Mouse (Mus musculus) embryonic facial prominence, embryonic 12.5 days (tissue): Measurements from ENCODE around the gene Atxn7l2. TPM values are rescaled to one million over a fixed set of nuclear protein-coding genes. Genes with fewer than 3 reads are reported as not detected.
"Not testable (repeated sequence)": the region's sequence is repeated elsewhere in the genome, so short reads cannot be mapped to it uniquely, and the experiment has no call there.

ENCODE experiments used
- ATAC-seq: fragments of 200-750 bp; cut with Nextera tagmentation; 2 replicates; pipeline ENCODE4 v1.8.0; 2017; ENCODE audit not compliant: insufficient number of reproducible peaks, insufficient read depth, low FRiP score, low TSS enrichment
- H3K27ac ChIP-seq: fragments of 300-500 bp; sonication (generic); 2 replicates; pipeline ENCODE4 v1.5.1; 2016; ENCODE audit warnings: mild to moderate bottlenecking
- H3K27me3 ChIP-seq: fragments of 300-500 bp; sonication (generic); 2 replicates; pipeline ENCODE4 v1.6.1; 2016; ENCODE audit warnings: mild to moderate bottlenecking, moderate library complexity
- H3K36me3 ChIP-seq: fragments of 300-500 bp; sonication (generic); 2 replicates; pipeline ENCODE4 v1.6.1; 2016; ENCODE audit warnings: mild to moderate bottlenecking
- H3K4me1 ChIP-seq: fragments of 300-500 bp; sonication (generic); 2 replicates; pipeline ENCODE4 v1.6.1; 2016
- H3K4me2 ChIP-seq: fragments of 300-500 bp; sonication (generic); replicated peaks from 2 replicates; pipeline ENCODE4 v1.6.1; 2016; ENCODE audit warnings: mild to moderate bottlenecking, moderate library complexity
- H3K4me3 ChIP-seq: fragments of 300-500 bp; sonication (generic); 2 replicates; pipeline ENCODE4 v1.5.1; 2016; ENCODE audit warnings: mild to moderate bottlenecking
- H3K9ac ChIP-seq: fragments of 300-500 bp; sonication (generic); 2 replicates; pipeline ENCODE4 v1.6.1; 2016; ENCODE audit warnings: mild to moderate bottlenecking, moderate library complexity
- H3K9me3 ChIP-seq: fragments of 300-500 bp; sonication (generic); 2 replicates; pipeline ENCODE4 v1.6.1; 2016; ENCODE audit warnings: mild to moderate bottlenecking, moderate library complexity
- WGBS: fragments of 180-500 bp; shearing (Covaris S2); methylation state at CpG from one replicate; pipeline ENCODE4 v1.1.7; 2016; 5-methylcytosine and 5-hydroxymethylcytosine counted together
- polyA plus RNA-seq: library from polyadenylated mRNA; unstranded; fragments of >200 nt; fragmentation: Nextera tagmentation; extraction: Ambion mirVana; gene quantifications from 2 replicates; pipeline ENCODE4 v1.2.1, GENCODE M21; 2016

Atxn7l2 gene
- 27.2 and 29.4 TPM in 2 replicates for polyA plus RNA-seq

GRCm38 (mm10) chr3:108210771-108211139 lies at the start of gene Atxn7l2:
Gene Atxn7l2 (minus strand): TSS chr3:108210934.
- Histone ChIP-seq H3K4me1 (peaks cover 16% of the 10 kb centered on the region), H3K4me3 (peak within 1 kb of the TSS; percentile 58), H3K4me2 (peak within 1 kb of the TSS; percentile 87), H3K27ac (peak within 1 kb of the TSS; percentile 93), H3K9me3 (no peaks in the 10 kb centered on the region), H3K9ac (peak within 1 kb of the TSS; percentile 71), H3K36me3 (peaks cover 22% of the 10 kb centered on the region), H3K27me3 (no peaks in the 10 kb centered on the region)
- peak; percentile 83 for ATAC-seq
- WGBS = 1% methylated on average over 14 of the region's 14 CpGs

GRCm38 (mm10) chr3:108259319-108259718 lies 48.6 kb upstream of the Atxn7l2 start:
- H3K4me1 ChIP-seq = peaks cover 16% of the 10 kb centered on the region
- no peak overlapping the region for H3K4me2 ChIP-seq
- H3K9ac ChIP-seq = no peak overlapping the region
- no peaks in the 10 kb centered on the region for H3K9me3 ChIP-seq
- WGBS = 80% methylated on average over 3 of the region's 3 CpGs
- peaks cover 15% of the 10 kb centered on the region for H3K36me3 ChIP-seq
- no peak for ATAC-seq
- H3K27ac ChIP-seq = no peak overlapping the region
- no peaks in the 10 kb centered on the region for H3K27me3 ChIP-seq
- H3K4me3 ChIP-seq = no peak overlapping the region

GRCm38 (mm10) chr3:108257831-108258500 lies 47.2 kb upstream of the Atxn7l2 start:
- no peak overlapping the region for H3K27ac ChIP-seq
- H3K9me3 ChIP-seq = no peaks in the 10 kb centered on the region
- peak overlapping the region; percentile 94 for H3K9ac ChIP-seq
- 79% methylated on average over 3 of the region's 3 CpGs for WGBS
- peak overlapping the region; percentile 99 for H3K4me3 ChIP-seq
- H3K4me1 ChIP-seq = peaks cover 16% of the 10 kb centered on the region
- H3K36me3 ChIP-seq = peaks cover 10% of the 10 kb centered on the region
- H3K27me3 ChIP-seq = no peaks in the 10 kb centered on the region
- peak overlapping the region; percentile 83 for H3K4me2 ChIP-seq
- no peak for ATAC-seq

DNA sequence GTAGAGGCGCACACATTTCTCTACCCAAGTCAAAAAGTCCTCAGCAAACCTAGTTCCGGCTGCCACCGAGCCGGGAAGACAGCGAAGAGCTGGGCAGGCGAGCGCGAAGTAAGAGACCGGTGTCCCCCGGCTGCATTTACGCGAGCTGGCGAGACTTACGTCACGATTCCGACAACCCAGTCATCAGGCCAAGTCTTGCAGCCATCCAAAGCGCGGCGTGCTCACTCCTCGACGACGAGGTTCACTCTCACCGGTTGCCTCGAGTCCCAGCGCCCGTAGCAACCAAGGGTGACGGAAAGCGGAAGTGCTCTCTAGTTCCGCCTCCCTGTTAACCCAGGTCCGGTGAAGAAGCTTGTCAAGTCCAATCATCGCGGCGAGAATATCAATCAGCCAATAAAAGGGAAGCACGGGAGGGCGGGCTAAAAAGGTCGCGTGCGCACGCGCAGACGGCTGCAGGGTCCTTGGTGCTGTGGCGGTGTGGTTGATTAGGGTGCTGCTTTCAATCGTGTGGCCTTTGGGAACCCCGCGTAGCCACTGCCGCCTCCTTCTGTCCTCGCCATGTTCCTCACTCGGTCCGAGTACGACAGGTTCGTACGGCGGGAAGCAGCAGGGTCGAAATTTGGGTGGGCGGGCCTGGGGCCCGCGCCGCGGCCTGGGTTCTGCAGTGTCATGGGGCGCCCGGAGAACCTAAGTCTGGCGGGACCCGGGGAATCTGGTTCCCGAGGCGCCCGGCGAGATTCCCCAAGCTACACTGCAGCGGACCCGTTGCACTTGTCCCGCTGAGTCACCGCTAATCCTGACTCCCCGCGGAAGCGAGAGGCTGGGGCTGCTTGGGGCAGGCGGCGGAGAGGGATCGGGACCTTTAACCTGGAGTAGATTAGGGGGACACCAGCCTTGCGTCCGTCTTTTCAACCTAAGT lies 46.2 kb upstream of the Atxn7l2 start, which contains the start of gene Psma5:
Gene Psma5, plus strand, starts transcription at position 208 of the 919 bp plus-strand sequence.
- Histone ChIP-seq H3K4me1 (peaks cover 16% of the 10 kb centered on the region), H3K9ac (peak within 1 kb of the TSS; percentile 94), H3K36me3 (peaks cover 3% of the 10 kb centered on the region), H3K4me3 (peak within 1 kb of the TSS; percentile 99), H3K4me2 (peak within 1 kb of the TSS; percentile 83), H3K9me3 (no peaks in the 10 kb centered on the region), H3K27me3 (no peaks in the 10 kb centered on the region), H3K27ac (peak within 1 kb of the TSS; percentile 41; the same call in 1 of the 2 replicates)
- peak; percentile 99 for ATAC-seq
- WGBS = under 1% methylated on average over 79 of the region's 79 CpGs

DNA sequence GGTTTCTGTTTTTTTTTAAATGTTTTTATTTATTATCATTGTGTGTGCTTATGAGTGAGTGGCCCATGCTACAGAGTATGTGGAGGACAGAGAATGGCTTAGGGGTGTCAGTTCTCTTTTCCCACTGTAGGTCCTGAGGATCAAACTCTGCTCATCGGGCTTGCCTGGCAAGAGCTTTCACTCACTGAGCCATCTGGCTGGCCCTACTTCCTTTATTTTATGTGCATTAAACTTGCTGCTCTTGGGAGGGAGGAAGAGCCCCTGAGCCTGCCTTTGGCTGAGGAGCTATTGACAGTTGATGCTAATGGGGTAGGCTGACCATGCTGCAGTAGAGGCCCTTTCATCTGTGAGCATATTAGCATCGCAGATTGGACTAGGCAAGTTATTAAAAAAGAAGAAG lies 36.1 kb upstream of the Atxn7l2 start:
- no peak overlapping the region for H3K4me3 ChIP-seq
- H3K27ac ChIP-seq = no peak overlapping the region
- no peak overlapping the region for H3K4me2 ChIP-seq
- H3K27me3 ChIP-seq = no peaks in the 10 kb centered on the region
- H3K9ac ChIP-seq = no peak overlapping the region
- WGBS = 91% methylated on average over 2 of the region's 2 CpGs
- H3K36me3 ChIP-seq = no peaks in the 10 kb centered on the region
- no peaks in the 10 kb centered on the region for H3K4me1 ChIP-seq
- H3K9me3 ChIP-seq = no peaks in the 10 kb centered on the region
- ATAC-seq = no peak

DNA sequence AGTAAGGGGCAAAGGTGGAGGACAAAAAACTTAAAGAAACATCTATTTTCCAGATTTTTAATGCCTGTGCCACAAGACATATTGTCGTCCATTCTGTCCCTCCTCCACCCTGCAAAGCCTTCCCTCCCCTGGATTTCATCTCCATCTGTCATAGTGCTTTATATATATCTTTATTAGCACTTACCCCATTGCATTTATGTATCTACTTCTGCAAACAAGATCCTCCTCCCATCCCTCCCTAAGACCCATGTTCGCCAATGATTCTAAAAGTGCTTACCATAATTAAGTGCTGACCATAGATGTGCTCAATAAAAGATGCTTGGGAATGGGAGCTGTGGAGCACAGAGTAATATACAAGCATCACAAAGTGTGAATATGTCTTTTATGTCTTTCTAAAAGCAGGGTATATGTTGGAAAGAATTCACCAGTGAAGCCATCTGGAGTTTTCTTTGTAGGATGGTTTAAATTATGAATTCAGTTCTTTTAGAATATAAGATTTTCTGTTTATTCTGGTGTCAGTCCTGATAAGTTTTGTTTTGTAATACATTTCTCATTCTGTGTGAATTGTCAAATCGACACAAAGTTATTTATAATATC lies 30.6 kb upstream of the Atxn7l2 start:
- ATAC-seq = no peak
- no peaks in the 10 kb centered on the region for H3K27me3 ChIP-seq
- no peaks in the 10 kb centered on the region for H3K36me3 ChIP-seq
- no peaks in the 10 kb centered on the region for H3K4me1 ChIP-seq
- no peak overlapping the region for H3K27ac ChIP-seq
- H3K9me3 ChIP-seq = no peaks in the 10 kb centered on the region
- H3K4me3 ChIP-seq = no peak overlapping the region
- no peak overlapping the region for H3K4me2 ChIP-seq
- H3K9ac ChIP-seq = no peak overlapping the region
- 85% methylated on average over 3 of the region's 3 CpGs for WGBS

DNA sequence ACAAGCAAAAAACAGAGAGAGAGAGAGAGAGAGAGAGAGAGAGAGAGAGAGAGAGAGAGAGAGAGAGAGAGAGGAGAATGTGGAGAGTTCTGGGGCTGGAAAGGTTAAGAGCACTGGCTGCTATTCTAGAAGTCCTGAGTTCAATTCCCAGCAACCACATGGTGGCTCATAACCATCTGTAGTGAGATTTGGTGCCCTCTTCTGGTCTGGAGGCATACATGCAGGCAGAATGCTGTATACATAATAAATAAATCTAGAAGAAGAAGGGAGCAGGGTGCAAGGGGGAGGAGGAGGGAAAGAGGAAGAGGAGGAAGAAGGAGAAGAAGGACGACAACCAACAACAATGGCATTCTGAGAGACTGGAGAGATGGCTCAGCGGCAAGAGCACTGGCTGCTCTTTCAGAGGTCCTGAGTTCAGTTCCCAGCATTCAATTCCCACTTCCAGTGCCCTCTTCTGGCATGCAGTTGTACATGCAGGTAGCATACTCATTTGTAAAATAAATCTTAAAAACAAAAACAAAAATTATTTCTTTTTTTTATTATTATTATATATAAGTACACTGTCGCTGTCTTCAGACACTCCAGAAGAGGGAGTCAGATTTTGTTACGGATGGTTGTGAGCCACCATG lies 26.9 kb upstream of the Atxn7l2 start:
- WGBS = 80% methylated on average over 4 of the region's 4 CpGs

DNA sequence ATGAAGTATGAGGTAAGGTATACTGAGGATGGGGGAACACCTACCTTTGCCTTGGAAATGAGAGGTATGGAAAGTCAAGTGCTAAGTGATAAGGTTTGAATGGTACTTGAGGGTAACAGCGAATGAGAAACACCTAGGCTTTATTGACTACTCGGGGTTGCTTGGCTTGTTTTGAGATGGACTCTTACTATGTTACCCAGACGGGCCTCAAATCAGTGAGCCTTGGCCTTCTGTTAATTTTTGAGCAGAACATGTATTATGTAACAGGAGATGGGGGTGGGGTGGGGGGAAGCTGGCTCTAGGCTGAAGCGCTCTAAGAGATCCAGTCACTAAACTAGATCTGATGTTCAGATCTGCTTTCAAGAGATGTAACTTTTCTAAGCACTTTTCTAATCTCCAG lies 20.9 kb upstream of the Atxn7l2 start:
- no peak for ATAC-seq
- H3K9me3 ChIP-seq = no peaks in the 10 kb centered on the region
- H3K9ac ChIP-seq = no peak overlapping the region
- H3K4me3 ChIP-seq = no peak overlapping the region
- no peak overlapping the region for H3K4me2 ChIP-seq
- H3K27me3 ChIP-seq = peaks cover 12% of the 10 kb centered on the region
- H3K27ac ChIP-seq = no peak overlapping the region
- 0 out of 2 replicates have a peak, but pooled peaks cover 4% of the 10 kb centered on the region for H3K4me1 ChIP-seq
- no peaks in the 10 kb centered on the region for H3K36me3 ChIP-seq
- WGBS = 75% methylated on average over 4 of the region's 4 CpGs

More for the DNA sequence above, 26.9 kb upstream of the Atxn7l2 start:
- ATAC-seq, H3K36me3 ChIP-seq, H3K27me3 ChIP-seq, H3K9me3 ChIP-seq, H3K27ac ChIP-seq, H3K9ac ChIP-seq, H3K4me3 ChIP-seq, H3K4me1 ChIP-seq, H3K4me2 ChIP-seq: not testable (repeated sequence)

DNA sequence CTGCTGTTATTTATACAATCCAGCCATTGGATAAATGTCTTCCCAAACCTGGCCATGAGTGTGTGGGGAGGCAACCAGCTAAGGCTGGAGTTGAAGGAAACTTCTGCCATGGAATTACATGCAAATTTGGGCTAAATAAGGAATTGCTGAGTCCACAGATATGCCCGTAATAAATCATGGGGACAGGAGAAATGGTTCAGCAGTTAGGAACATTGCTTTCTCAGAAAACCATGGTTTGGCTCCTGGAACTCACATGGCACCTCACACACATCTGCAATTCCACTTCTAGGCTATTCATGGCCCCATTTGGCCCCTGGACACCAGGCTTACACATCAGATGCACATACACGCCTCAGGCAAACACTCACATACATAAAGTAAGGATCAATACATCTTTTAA lies 16.8 kb upstream of the Atxn7l2 start:
- peak overlapping the region; percentile 62 for H3K4me2 ChIP-seq
- 77% methylated on average over 2 of the region's 2 CpGs for WGBS

DNA sequence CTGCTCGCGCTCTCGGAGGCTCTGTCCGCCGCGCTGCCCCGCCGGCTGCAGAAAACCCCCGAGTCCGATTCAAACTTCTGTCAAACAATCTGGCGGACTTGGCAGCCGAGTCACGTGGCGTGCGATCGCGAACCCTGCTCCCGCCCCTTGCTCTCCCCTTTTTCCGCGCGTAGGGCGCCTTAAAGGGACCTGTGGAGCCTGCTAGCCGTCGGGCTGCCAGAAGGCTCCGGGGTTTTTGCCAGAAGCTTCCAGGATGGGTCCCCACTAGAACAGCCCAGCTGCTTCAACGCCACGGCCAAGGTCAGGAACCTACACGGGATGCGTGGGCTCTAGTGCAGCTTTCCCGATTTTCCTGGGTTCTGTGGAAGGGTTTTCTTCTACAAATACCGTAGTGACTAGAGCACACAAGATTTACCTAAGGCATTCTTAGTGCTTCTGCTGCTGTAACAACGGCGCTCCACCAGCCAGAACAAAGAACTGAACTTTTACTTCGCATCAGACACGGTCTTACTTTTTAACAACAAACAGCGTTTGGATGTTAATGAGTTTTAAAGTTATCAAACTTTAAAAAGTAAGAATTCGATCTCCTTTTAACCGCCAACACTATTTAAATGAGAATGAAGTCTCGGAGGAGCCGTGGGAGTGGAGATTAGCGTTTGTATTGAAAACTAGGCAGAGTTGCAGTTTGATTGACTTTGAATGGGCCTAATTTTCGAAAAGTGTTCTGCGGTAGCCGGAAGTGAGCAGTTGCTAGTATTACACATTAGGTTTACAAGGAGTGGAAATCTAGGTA lies 16.0 kb upstream of the Atxn7l2 start, which contains the start of gene Sypl2:
Gene Sypl2, minus strand, starts transcription at position 91 of the 793 bp plus-strand sequence.
- H3K4me1 ChIP-seq = peaks cover 13% of the 10 kb centered on the region; the same call in 1 of the 2 replicates
- WGBS = 3% methylated on average over 44 of the region's 44 CpGs
- peak within 1 kb of the TSS; percentile 49 for H3K4me3 ChIP-seq
- 0 out of 2 replicates have a peak, but pooled peaks have one; percentile 67 for ATAC-seq
- H3K9ac ChIP-seq = peak within 1 kb of the TSS; percentile 33
- H3K9me3 ChIP-seq = no peaks in the 10 kb centered on the region
- peak within 1 kb of the TSS; percentile 62 for H3K4me2 ChIP-seq
- no peaks in the 10 kb centered on the region for H3K36me3 ChIP-seq
- H3K27me3 ChIP-seq = peaks cover 44% of the 10 kb centered on the region
- H3K27ac ChIP-seq = no peak within 1 kb of the TSS

More for the DNA sequence above, 16.8 kb upstream of the Atxn7l2 start:
- Histone ChIP-seq H3K4me1 (peaks cover 13% of the 10 kb centered on the region; the same call in 1 of the 2 replicates), H3K9me3 (no peaks in the 10 kb centered on the region), H3K4me3 (peak overlapping the region; percentile 49; the same call in 1 of the 2 replicates), H3K27ac (no peak overlapping the region), H3K27me3 (peaks cover 44% of the 10 kb centered on the region), H3K9ac (no peak overlapping the region), H3K36me3 (no peaks in the 10 kb centered on the region)
- ATAC-seq = no peak
